In the genomic region with DNA sequence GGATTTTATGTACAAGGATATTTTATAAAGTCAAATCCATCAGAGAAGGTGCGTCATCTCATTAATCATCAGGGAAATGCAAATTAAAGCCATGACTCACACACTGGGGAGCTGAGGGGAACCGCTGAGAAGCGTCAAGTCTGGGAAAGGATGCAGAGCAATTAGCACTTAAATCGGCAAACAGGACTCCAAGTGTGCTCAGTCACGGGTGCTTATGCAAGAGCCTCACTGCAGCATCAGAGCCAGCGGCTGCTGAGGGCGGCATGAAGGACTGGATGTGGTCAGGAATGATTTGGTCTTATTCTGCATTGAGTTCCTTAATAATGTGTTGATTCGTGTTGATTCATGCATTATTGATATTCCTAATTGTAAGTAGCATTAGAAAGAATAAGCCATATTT, we compare ENCODE assay signal across 8 mouse cellular contexts.
DNase-seq lines count a peak whose midpoint lies in the region; ATAC-seq and TF ChIP-seq lines count a peak whose summit lies in the region.

No protein-coding gene starts in this region.

- no peak overlapping the region for H3K27ac ChIP-seq in heart, adult 2 months
- peak overlapping the region; percentile 76 for H3K27ac ChIP-seq in forebrain, embryonic 15.5 days (replicated peaks)
- no peak overlapping the region for H3K27ac ChIP-seq in intestine, postnatal 0 days (ENCODE audit: low read depth, low read length)
- peak overlapping the region; percentile 81 for H3K27ac ChIP-seq in midbrain, embryonic 11.5 days (ENCODE audit: low read depth, low read length)

- peak overlapping the region; percentile 41 for H3K4me2 ChIP-seq in forebrain, embryonic 15.5 days (replicated peaks)
- peak overlapping the region; percentile 37; the same call in 1 of the 2 replicates for H3K4me2 ChIP-seq in intestine, postnatal 0 days (replicated peaks; ENCODE audit: low read depth)
- peak overlapping the region; percentile 33 for H3K4me2 ChIP-seq in midbrain, embryonic 11.5 days

- ATAC-seq in forebrain, embryonic 15.5 days (replicated peaks) = peak; percentile 94
- ATAC-seq in intestine, postnatal 0 days = no peak
- ATAC-seq in midbrain, embryonic 11.5 days (ENCODE audit: low FRiP score) = peak; percentile 76

- H3K27me3 ChIP-seq in heart, adult 2 months (ENCODE audit: control insufficient read depth, insufficient read depth, low read length) = no peaks in the 10 kb centered on the region
- H3K27me3 ChIP-seq in forebrain, embryonic 15.5 days = no peaks in the 10 kb centered on the region
- H3K27me3 ChIP-seq in intestine, postnatal 0 days (replicated peaks; ENCODE audit: control insufficient read depth, insufficient read depth, low read length) = no peaks in the 10 kb centered on the region
- no peaks in the 10 kb centered on the region for H3K27me3 ChIP-seq in midbrain, embryonic 11.5 days (ENCODE audit: control insufficient read depth, insufficient read depth, low read length)

- TF ChIP-seq POLR2A in heart, adult 2 months (IDR thresholded peaks at IDR 0.05; ENCODE audit: insufficient read depth, low read depth, low read length) = no peak

- H3K4me1 ChIP-seq in heart, adult 2 months (ENCODE audit: control insufficient read depth, insufficient read depth, low read length) = no peaks in the 10 kb centered on the region
- peaks cover 28% of the 10 kb centered on the region for H3K4me1 ChIP-seq in forebrain, embryonic 15.5 days
- H3K4me1 ChIP-seq in intestine, postnatal 0 days (replicated peaks; ENCODE audit: control insufficient read depth, insufficient read depth, low read length) = no peaks in the 10 kb centered on the region; the same call in 1 of the 2 replicates
- peaks cover 14% of the 10 kb centered on the region for H3K4me1 ChIP-seq in midbrain, embryonic 11.5 days (ENCODE audit: control insufficient read depth, insufficient read depth, low read length)

- TF ChIP-seq EP300 in heart, adult 2 months (IDR thresholded peaks at IDR 0.05; ENCODE audit: insufficient read depth, low read depth, low read length) = no peak

- H3K36me3 ChIP-seq in heart, adult 2 months (ENCODE audit: control insufficient read depth, insufficient read depth, low read length) = no peaks in the 10 kb centered on the region
- H3K36me3 ChIP-seq in forebrain, embryonic 15.5 days = peaks cover 3% of the 10 kb centered on the region
- H3K36me3 ChIP-seq in intestine, postnatal 0 days (ENCODE audit: control insufficient read depth, insufficient read depth) = no peaks in the 10 kb centered on the region
- no peaks in the 10 kb centered on the region for H3K36me3 ChIP-seq in midbrain, embryonic 11.5 days (ENCODE audit: control insufficient read depth, insufficient read depth, low read length)

- intact Hi-C loops in heart, adult 2 months (cut with DNase I) = loop anchor here (5.0 kb wide), 1 partner anchor 50 kb away; no protein-coding TSS in a partner anchor
- intact Hi-C loops in heart, postnatal 25 days (cut with DNase I) = no loop called here

- TF ChIP-seq CTCF in heart, adult 2 months (IDR thresholded peaks at IDR 0.05) = no peak
- no peak for TF ChIP-seq CTCF in intestine, postnatal 0 days (IDR thresholded peaks at IDR 0.05; ENCODE audit: low read depth)

- WGBS in heart, adult 2 months = 44% methylated on average over 8 of the region's 8 CpGs
- WGBS in forebrain, embryonic 15.5 days = 6% methylated on average over 8 of the region's 8 CpGs
- WGBS in intestine, postnatal 0 days = 19% methylated on average over 8 of the region's 8 CpGs
- WGBS in midbrain, embryonic 11.5 days = 10% methylated on average over 8 of the region's 8 CpGs

- H3K9ac ChIP-seq in heart, adult 2 months (ENCODE audit: low read depth, low read length) = no peak overlapping the region
- H3K9ac ChIP-seq in forebrain, embryonic 15.5 days (replicated peaks) = peak overlapping the region; percentile 36; the same call in 1 of the 2 replicates
- H3K9ac ChIP-seq in intestine, postnatal 0 days (ENCODE audit: low read depth, low read length) = no peak overlapping the region
- H3K9ac ChIP-seq in midbrain, embryonic 11.5 days (ENCODE audit: low read length) = peak overlapping the region; percentile 49; the same call in 1 of the 2 replicates

- H3K79me2 ChIP-seq in heart, adult 2 months (replicated peaks; ENCODE audit: control insufficient read depth, insufficient read depth, low read length) = no peaks in the 10 kb centered on the region

- DNase-seq in heart, adult 2 months = peak in 1 of 2 experiments; percentile 17
- no peak for DNase-seq in heart, postnatal 25 days (ENCODE audit: low spot score)
- peak; percentile 41 for DNase-seq in c-Kit-positive CD71-negative TER-119-negative erythroid progenitor cells, embryonic 14.5 days (ENCODE audit: low read depth)
- DNase-seq in midbrain, embryonic 11.5 days (ENCODE audit: low spot score, missing footprints) = peak; percentile 88
- no peak for DNase-seq in urinary bladder, postnatal 4 days (ENCODE audit: low spot score in 2 of 2)
- no peak for DNase-seq in lung, postnatal 14 days

- peak overlapping the region; percentile 14; the same call in 1 of the 2 replicates for H3K4me3 ChIP-seq in heart, adult 2 months
- H3K4me3 ChIP-seq in forebrain, embryonic 15.5 days = no peak overlapping the region
- H3K4me3 ChIP-seq in intestine, postnatal 0 days (ENCODE audit: low read depth, low read length) = no peak overlapping the region
- no peak overlapping the region for H3K4me3 ChIP-seq in midbrain, embryonic 11.5 days (ENCODE audit: low read depth, low read length)

- no peaks in the 10 kb centered on the region for H3K9me3 ChIP-seq in forebrain, embryonic 15.5 days
- no peaks in the 10 kb centered on the region for H3K9me3 ChIP-seq in intestine, postnatal 0 days (ENCODE audit: control insufficient read depth)
- H3K9me3 ChIP-seq in midbrain, embryonic 11.5 days (ENCODE audit: control insufficient read depth, low read length) = no peaks in the 10 kb centered on the region

Comparison
In these comparisons a context has a peak if more than half of its experiments do, and no peak if none do; other contexts are left out.
1. DNase-seq: peak in c-Kit-positive CD71-negative TER-119-negative erythroid progenitor cells, embryonic 14.5 days (single experiment) and midbrain, embryonic 11.5 days (single experiment); none in heart, postnatal 25 days (single experiment), urinary bladder, postnatal 4 days (0 of 2) and lung, postnatal 14 days (single experiment).
2. H3K27ac ChIP-seq: peak in forebrain, embryonic 15.5 days (single experiment) and midbrain, embryonic 11.5 days (single experiment); none in heart, adult 2 months (single experiment) and intestine, postnatal 0 days (single experiment).
3. H3K9ac ChIP-seq: peak in forebrain, embryonic 15.5 days (single experiment) and midbrain, embryonic 11.5 days (single experiment); none in heart, adult 2 months (single experiment) and intestine, postnatal 0 days (single experiment).
4. Peak in every context shown above with its lines, with median percentiles within 50 percentile points of each other: H3K4me2 ChIP-seq.